Mouse (Mus musculus): ENCODE data around the gene Iqch.

DNA sequence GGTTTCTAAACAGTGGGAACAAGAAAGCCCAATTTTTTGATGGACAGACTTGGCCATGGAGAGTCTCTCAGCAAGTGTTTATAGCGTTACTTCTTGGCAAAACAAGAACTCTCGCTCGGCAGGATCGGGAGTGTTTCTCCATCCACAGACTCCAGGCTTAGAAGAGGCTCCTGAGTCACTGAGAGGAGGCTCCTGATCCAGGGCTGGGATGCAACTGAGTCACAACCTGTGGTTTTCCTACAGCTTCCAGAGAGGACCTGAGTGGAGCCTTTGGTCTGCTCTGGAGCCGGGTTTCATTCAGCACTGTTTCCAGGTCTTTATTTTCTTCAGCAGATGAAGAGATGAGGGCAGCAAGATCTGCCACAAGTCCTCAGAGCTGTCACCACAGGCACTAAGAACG is 5.7 kb upstream of the Iqch start:
- TF ChIP-seq CTCF (IDR thresholded peaks at IDR 0.05) (no peak), EP300 (IDR thresholded peaks at IDR 0.05) (no peak)
